Mouse (Mus musculus) embryonic fibroblast, embryonic 13.5 days (primary cell): ENCODE results near the gene Mettl6.

ENCODE experiments used
- CTCF ChIP-seq: IDR thresholded peaks from 2 replicates; pipeline ENCODE4 v1.5.1; 2011; ENCODE audit warnings: mild to moderate bottlenecking, control low read depth, low read length, moderate library complexity, borderline replicate concordance; ENCODE audit not compliant: insufficient read depth
- POLR2A ChIP-seq: IDR thresholded peaks from 2 replicates; pipeline ENCODE4 v1.6.1; 2011; ENCODE audit warnings: low read depth, mild to moderate bottlenecking, control low read depth, low read length, moderate library complexity

- TF ChIP-seq CTCF (0 out of 2 replicates have a peak, but pooled peaks have one; percentile 11), POLR2A (no peak)
Observed at GRCm38 (mm10) chr14:31519165-31519564, 24.3 kb upstream of the Mettl6 start.
